Mouse (Mus musculus): ENCODE data around the gene Scd1.
A peak's percentile ranks its signal among the peaks of the same experiment; 100 is the strongest.

The Scd1 gene

DNA sequence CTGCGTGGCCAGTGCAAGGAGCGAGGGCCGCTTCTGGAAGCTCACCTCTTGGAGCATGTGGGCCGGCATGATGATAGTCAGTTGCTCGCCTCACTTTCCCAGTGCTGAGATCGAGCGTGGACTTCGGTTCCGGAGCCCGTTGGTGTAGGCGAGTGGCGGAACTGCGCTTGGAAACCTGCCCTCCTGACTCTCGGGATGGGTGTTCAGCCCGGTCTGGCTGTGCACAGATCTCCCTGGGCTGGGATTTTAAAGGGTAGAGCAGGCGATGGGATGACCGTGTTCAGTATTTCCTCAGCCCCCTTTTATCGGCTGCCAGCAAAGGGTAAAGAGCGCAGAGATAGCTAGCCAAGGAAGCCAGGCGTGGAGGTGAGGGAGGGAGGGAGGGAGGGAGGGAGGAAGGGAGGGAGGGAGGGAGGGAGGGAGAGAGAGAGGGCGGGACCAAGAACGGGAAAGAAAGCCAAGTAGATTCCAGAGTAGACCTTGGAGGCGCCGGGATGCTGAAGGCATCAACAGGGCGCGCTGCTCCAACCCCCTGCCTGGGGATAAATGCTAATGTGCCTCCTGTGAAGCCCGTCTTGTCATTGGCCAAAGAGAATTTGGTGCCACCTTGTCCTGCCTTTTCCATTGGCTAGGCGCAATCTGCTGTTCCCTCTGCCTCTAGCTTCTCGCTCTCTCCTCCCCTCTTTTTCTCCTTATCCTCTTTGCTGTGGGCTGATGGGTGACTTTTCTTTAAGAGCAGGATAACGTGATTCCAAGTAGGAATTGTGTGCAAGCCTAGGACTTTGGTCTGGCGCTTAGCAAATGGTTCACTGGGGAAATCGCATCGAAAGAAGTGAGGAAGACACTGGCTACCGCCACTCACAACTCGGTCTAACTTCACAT, at the start of gene Scd1:
TSS of gene Scd1 (minus strand) at position 539 of the 882 bp plus-strand sequence.
- DNase-seq (ENCODE audit: extremely low read depth, insufficient read length, low spot score) = peak; percentile 88

DNA sequence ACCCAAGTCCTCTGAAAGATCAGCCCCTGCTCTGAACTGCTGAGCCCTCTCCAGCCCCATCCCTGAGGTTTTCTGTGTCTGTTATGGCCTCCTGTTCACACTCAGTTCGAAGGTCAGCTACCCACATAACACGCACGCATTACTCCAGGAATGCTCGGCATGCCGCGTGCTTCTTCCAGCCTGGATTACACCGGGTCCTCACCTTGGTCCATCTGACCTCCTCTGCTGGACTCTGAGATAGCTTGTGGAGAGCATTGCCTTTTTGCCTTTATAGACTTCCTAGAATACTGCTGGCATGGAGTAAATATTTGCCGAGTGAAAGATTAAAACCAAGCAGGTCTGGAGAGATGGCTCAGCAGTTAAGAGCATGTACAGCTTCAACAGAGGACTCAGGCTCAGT, 47.7 kb upstream of the Scd1 start:
- no peak for DNase-seq (ENCODE audit: extremely low read depth, insufficient read length, low spot score)

DNA sequence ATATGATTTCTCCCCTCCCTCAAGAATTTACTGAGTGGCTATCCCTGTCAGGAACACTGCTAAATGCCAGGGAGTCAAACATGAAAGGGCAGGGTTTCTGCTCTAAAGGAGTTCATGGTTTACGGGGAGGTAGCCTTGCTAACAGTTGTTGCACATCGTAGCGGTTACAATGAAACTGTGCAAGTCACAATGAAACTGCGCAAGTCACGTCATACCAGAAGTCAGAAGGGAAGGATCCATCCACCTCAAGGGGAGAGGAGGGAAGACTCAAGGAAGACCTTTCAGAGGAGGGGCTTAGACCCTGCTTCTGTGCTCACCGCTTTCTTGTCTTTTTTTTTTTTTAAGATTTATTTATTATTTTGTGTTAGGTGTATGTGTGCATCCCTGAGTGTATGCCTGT, 47.2 kb upstream of the Scd1 start:
- DNase-seq (ENCODE audit: extremely low read depth, insufficient read length, low spot score) = no peak

DNA sequence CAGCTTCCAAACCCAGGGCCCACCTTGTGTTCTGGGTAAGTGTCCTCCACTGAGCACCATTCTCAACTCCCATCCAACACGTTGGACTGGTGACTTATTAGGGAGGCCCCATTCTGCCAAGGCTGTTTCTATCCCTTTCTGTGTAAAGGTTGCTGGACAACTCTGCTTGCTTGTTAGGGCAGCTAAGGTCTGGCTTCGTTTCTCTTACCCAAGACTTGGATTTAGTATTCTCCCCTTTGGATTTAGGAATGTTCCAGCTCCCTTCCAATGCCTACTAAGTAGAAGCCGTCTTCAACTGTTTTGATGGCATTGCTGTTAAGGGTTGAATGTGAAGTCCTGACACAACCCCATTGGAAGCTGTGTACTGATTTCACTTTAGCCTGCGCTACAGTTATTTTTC, 40.2 kb upstream of the Scd1 start:
- no peak for DNase-seq (ENCODE audit: extremely low read depth, insufficient read length, low spot score)

DNA sequence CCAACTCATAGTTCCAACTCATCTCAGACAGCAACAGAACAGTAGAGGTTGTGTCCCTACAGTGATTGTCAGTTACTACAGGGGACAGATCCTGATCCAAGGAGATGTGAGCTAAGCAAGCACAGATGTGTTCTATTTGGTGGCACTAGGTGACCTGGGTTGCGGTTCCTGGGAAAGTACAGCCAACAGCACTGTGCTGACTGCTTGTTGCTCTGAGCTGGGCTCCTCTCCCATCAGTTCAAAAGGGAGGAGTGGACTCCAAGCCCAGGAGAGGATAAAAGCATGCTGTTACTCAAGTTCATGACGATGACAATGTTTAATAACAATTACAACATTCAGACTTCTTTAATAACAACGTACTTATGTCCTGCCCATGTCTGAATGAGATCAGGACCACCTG, 38.1 kb upstream of the Scd1 start:
- DNase-seq (ENCODE audit: extremely low read depth, insufficient read length, low spot score) = no peak

DNA sequence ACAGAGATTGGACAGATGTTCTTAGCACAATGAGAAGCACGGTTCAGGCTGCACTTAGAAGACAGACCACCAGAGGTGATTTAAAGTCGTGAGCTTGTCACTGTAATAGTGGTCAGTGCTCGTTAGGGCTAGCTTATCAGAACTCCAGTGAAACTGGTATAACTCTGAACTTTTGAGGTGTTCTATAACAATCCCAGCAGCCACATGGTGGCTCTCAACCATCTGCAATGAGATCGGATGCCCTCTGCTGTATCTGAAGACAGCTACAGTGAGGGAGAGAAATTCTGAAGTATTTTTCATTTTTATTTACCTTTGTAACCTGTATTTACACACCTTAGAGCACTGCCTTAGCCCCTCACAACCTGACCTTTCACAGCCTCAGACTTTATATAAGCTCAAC, 31.6 kb upstream of the Scd1 start:
- no peak for DNase-seq (ENCODE audit: extremely low read depth, insufficient read length, low spot score)

DNA sequence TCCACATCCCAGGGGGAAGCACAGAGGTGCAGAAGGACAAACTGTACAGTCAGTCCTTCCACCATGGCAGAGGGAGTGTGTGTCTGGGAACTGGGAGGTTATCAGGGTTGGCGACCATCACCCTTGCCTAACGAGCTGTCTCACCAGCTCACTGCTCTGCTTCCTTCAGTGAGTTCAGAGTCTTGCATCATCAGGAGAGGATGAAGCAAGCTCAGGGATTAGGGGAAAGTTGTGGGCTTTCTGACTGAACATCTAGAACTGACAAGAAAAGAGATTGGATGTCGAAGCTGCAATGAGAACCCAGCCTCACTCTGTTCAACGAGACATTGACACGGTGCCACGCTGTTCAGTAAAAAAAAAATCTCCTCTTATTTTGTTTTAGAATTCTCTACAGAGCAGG, 30.3 kb upstream of the Scd1 start:
- DNase-seq (ENCODE audit: extremely low read depth, insufficient read length, low spot score) = no peak

DNA sequence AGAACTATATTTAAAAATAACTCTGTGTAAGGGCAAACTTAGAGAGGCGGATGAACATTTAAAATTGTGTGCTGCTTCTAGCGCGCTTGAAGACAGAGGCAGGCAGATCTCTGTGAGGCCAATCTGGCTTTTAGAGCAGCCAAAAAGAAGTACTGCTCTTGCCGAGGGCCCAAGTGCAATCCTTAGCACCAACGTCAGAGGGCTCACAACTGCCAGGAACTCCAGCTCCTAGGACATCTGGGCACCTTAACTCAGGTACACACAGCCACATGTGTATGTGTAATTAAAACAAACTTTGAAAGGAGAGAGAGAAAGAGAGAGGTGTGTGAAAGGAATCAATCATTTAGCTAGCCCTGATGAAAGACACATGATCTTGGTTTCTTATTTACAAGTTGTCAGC, 24.4 kb upstream of the Scd1 start:
- no peak for DNase-seq (ENCODE audit: extremely low read depth, insufficient read length, low spot score)

DNA sequence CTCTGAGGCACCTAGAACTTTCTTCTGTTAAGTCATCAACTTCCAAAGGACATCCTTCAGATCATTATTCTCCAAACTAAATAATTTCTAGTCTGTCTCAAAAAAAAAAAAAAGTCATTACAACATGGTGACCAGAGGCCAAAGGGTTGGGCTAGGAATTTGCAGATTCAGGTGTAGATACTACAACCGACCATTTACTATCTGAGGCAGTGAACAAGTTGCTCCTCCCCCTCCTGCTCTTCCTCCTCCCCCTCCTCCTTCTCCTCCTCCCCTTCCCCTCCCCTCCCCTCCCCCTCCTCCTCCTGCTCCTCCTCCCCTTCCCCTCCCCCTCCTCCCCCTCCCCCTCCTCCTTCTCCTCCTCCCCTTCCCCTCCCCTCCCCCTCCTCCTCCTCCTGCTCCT, 20.0 kb upstream of the Scd1 start:
- no peak for DNase-seq (ENCODE audit: extremely low read depth, insufficient read length, low spot score)

DNA sequence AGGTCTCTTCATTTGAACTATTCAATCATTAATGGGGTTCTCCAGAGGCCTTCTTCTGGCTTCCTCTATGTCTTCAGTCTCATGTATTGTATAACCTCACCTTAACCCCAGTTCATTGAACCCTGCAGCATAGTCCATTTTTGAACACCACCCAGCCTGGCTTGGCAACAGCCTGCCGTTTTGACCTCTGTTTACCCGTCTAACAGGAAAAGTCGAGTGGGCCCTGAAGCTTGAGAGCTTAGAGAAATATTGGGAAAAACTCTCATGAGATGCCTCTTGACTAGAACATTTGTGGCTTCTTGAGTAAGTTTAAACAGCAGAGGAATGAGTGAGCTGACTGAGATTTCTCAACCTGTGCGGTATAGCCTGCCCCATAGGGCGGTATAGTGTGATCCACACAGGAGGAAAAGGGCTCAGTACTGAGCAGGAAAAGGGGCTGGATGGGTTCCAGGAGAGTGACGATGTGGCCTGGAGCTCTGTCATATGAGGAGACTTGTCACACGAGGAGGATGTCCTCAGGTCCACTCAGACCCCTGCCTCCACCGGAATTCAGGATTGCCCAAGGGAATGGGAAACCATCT, 14.5 kb upstream of the Scd1 start:
- no peak for DNase-seq (ENCODE audit: extremely low read depth, insufficient read length, low spot score)

DNA sequence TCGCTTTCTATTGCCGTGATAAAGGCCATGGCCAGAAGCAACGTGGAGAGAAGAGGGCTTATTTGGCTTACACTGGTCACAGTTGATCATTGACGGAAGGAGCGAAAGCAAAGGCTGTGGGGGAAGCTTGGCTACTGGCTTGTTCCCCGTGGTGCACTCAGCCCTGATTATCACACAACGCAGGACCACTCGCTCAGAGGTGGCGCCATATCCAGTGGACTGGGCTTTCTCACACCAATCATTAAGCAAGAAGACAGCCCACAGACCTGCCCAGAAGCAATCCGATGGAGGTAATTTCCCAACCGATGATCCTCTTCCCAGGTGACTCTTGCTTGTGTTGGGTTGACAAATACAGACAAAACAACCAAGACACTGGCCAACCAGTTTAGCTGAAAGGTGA, 11.9 kb upstream of the Scd1 start:
- DNase-seq (ENCODE audit: extremely low read depth, insufficient read length, low spot score) = no peak

DNA sequence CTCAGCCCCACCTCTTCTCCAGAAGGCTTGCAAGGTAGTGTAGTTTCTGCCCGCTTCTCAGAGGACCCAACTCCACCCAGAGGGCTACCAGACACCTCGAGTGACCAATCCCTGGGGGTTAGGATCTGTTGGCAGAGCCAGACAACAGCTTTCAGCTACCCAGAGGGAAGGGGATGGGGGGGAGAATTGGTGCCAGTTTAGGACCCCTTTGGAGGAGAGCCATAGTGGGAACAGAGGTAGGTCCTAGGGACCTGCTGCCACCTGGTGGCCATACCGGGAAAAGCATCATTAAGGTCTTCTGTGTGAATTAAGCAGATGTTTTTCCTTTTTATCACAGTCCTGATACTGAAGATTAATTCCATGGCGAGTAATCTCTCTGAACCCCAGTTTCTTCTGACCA, 11.3 kb upstream of the Scd1 start:
- peak; percentile 45 for DNase-seq (ENCODE audit: extremely low read depth, insufficient read length, low spot score)

DNA sequence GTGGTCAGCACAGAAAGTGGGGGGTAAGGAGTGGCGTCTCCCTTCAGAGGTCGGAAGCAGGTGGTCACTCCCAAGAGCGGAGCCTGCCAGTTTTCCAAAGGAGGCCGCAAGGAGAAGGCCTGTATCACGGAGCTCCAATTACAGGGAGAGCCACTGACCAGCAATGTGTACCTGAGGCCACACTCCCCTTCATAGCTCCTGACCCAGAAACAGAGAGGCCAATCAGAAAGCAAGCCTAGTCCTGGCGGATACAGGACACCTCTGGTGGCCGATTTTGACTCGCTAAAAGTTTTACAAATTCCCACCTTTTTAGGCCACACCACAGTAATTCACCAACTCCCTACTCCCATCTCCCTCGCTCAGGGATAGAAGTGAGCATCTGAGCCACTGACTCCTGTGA, 10.9 kb upstream of the Scd1 start:
- DNase-seq (ENCODE audit: extremely low read depth, insufficient read length, low spot score) = no peak

DNA sequence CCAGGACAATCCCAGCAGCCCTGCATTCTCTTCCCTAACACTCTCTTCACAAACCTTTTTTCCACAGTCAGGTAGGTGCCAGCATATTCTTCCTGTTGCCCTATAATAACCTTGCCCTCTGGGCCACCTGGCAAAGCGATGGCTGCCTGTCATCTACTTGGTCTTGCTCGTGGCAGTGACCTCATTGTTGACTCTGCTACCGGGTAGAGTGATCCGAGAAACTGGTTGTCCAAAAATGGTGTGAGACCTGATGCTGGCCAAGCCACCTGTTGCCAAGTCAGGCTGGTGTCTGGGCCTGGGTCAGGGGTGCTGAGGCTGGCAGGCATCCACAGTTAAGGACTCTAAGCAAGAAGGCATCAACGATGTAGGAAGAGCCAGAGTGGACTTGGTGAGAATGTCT, 10.4 kb upstream of the Scd1 start:
- DNase-seq (ENCODE audit: extremely low read depth, insufficient read length, low spot score) = no peak

DNA sequence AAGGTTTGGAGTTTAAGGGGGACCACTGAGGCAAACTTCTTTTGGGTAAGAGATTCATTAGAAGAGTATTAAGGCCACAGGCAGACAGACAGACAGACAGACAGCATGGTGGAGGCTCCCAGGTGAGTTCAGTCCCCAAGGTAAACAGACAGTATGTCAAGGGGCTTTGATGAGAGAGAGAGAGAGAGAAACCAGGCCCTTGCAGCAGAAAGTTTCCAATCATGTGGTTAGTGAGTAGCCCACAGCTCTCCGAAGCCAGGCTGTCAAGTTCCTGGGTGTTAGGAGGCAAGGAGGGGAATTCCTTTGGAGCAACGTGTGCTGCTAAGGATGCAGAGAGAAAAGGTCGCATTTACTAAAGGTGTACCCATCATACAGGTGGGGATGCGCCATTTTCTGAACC, 9.8 kb upstream of the Scd1 start:
- no peak for DNase-seq (ENCODE audit: extremely low read depth, insufficient read length, low spot score)

DNA sequence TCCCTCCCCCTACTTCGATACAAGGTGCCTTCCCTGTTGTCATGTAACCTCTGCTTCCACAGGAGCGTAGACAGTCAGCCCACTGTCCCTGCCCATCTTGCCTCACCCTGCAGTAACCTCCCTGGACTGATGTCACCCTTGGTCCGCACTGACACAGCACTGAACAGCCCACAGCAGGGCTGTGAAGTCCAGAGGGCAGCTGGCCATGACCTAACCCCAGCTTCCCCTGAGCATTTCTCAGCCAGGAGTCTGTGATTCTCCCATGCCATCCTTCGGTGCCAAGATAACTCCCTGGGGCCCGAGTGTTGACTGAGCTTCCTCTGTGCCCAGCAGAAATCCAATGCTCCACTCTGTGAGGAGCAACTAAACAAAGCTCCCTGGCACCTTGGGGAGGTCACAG, 8.6 kb upstream of the Scd1 start:
- peak; percentile 68 for DNase-seq (ENCODE audit: extremely low read depth, insufficient read length, low spot score)

DNA sequence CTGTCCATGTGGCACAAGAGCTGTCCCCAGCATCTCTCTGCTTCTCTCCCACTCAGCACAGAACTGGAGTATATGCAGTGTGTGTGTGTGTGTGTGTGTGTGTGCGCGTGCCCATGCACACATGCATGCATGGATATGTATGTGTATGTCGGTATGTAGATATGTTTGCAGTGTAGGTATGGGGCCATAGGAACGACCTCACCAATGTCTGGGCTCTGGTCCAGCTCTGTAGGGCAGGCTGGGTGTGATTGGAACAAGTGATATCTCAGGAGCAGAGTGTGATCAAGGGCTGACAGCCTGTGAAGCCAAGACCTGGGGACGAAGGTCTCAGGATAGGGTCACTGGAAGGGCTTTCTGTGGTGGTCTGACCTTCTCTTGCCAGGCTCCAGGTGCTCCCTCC, 7.8 kb upstream of the Scd1 start:
- no peak for DNase-seq (ENCODE audit: extremely low read depth, insufficient read length, low spot score)

DNA sequence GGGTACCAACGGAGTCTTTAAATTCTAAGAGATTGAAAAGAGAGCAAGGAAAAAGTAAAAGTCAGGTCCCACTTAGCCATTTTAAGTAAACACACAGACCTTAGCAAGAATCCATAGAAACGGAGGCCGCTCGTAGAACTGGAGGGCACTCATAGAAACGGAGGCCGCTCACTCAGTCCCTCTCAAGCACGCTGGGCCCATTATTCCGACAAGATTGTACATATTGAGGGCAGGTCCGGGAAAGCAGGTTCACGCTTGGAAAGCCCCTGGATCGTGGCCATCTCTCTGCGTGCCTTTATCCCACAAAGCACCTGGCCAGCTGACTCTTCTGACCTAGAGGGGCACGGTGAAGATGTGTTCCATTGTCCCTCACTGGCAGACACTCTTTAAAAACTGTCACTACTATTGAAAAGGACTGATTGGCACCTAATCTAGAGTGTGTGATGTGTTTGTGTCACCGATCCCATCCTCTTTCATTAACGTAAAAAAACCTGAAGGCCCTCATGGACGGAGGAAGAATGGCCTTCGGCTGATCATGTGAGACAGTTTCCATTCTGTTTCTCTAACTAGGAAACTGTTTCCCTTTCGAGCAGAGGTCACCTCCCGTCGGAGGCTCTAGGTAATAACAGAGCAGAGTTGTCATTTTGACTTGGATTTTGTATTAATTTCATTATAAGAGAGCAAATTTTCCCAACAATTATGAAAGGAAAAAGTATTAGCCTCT, 2.8 kb upstream of the Scd1 start:
- no peak for DNase-seq (ENCODE audit: extremely low read depth, insufficient read length, low spot score)

DNA sequence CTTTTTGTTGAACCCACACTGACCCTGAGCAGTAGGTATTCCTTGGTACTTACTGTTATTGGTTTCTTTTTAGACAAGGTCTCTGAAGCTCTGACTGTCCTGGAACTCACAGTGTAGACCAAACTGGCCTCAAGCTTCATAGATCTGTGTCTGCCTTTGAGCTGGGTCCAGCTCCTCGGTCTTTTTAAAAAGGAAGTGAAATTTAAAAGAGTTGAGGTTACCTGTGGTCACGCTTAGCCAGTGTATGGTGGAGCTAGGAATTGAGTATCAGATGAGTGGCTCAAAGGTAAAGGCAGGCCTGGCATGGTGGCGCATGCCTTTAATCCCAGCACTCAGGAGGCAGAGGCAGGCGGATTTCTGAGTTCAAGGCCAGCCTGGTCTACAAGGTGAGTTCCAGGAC, 916 bp upstream of the Scd1 start:
- DNase-seq (ENCODE audit: extremely low read depth, insufficient read length, low spot score) = no peak

DNA sequence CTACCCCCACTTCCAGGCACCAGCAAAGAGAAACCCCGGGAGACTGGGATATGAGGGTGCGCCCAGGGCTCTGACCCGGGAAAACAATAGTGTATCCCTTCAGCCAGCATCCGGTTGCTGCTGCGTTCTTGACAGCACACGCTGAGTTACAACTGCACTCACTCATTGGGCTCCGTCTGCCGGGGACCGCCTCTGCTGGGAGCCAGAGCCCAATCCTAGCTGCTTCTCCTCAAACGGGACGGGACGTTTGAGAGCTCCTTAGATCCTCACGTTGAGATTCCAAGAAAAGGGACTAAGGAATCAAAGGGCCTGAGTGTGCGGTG, 505 bp upstream of the Scd1 start:
- peak; percentile 87 for DNase-seq (ENCODE audit: extremely low read depth, insufficient read length, low spot score)

DNA sequence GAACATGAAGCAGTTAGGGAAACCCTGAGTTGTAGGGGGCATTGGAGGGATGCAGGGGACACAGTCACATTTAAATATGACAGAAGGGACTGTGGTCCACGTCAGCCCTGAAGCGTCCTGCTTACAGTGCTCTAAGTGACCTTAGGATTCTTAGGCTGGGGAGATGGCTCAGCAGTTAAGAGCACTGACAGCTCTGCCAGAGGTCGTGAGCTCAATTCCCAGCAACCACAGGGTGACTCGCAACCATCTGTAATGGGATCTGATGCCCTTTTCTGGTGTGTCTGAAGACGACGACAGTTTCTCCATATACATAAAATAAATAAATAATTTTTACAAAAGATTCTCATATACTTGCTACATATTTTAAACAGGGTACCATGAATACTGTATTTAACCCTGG, 4.1 kb downstream of the Scd1 start:
- no peak for DNase-seq (ENCODE audit: extremely low read depth, insufficient read length, low spot score)

All from 3134 (cell line).